Mouse (Mus musculus) kidney, postnatal 36 days (tissue): ENCODE measurements at regions not wholly inside any gene's neighbourhood (a gene's known extent, or its start where the extent isn't known, plus 50 kb on each side); places are given as distances from the start of the nearest gene placed in this dataset.

Experiments used
- DNase-seq, 2 experiments: peaks; one replicate each; pipeline ENCODE4 v3.0.0; 2021 to 2022; ENCODE audit warnings: mixed read lengths in 2 of 2

DNA sequence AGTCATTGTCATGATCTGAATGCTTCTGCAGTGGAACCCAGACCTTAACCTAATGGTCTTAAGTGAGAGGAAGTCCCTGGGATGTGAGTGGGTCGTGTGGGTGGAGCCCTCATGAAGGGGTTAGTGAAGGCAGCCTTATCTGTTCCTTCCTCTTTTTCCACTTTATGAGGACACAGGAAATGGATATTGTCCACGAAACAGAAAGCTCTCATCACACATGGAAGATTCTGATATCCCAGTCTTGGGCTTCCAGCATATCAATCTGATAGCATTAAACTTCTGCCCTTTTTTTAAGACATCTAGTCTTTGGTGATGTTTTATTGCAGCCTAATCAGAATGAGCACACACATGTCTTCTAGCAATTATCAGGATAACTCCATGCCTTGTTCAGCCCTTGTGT, 164.0 kb downstream of the Mex3b start:
- DNase-seq: no peak

DNA sequence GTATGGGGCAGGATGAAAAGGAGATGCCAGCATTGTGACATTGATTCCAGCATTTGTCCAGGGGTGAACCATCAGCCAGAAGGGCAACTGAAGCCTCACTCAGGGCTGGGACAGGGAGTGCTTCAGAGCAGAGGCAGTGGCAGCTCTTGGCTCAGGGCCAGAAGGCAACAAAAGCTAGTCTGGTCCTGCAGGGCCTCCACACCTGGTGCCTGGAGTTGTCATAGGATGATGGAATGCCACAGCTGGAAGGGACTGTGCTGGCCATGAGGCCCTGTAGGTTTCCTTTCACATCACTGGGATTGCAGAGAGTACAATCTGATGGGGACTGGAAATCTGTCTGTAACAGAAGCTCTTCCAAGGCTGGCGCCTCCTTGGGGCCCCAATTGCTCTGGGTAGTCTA, 164.9 kb downstream of the Mex3b start:
- DNase-seq: peak in 1 of 2 experiments; percentile 17

DNA sequence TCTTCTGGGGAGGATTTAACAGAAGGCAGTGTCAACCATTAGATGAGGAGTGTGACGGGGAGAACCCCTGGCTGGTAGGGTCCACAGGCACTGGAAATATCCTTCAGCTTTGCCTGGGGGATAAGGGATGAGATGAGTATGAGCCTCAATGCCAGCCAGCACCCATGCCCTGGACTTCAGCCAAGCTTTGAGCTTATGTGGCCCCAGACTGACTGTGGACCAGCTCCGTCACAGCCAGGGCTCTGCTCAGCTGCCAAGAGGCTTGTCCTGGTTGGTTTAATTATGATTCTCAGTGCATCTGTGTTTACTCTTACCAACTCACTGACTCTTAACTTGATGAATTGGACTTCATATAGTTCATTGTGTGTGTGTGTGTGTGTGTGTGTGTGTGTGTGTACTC, 165.8 kb downstream of the Mex3b start:
- DNase-seq: no peak

DNA sequence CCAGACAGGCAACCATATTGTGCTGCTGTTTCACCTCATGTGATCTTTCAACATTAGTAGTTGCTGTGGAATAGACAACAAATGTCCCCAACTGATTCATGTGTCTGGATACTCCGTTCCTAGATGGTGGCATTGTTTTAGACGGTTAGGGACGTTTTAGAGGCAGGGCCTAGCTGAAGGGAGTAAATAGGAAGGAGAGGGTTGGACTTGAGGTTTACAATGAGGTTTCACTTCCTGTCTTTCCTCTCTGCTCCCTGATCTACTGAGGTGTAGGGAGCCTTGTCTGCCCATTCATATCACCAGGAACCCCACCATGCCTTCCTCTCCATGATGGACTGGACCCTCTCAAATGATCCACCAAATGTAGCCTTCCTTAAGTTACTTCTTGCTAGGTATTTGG, 168.1 kb downstream of the Mex3b start:
- DNase-seq: no peak

DNA sequence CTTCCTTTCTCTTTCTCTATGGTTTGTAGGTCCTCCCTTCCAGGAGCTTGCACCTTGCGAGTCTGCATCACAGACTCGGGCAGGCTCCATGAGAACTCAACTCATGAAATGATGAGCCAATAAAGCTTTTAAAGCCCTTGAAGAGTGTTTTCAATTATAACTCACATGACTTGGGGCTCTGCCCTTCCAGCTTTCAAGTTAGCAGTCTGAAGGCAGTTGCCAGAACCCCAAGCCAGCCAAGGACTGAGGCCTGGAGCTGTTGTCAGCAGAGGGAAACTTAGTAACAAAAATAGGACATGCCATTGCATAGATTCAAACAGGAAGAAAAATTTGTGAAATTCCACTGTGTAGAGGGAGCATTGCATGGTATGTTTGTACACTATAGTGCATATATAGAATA, 169.3 kb downstream of the Mex3b start:
- no peak for DNase-seq

DNA sequence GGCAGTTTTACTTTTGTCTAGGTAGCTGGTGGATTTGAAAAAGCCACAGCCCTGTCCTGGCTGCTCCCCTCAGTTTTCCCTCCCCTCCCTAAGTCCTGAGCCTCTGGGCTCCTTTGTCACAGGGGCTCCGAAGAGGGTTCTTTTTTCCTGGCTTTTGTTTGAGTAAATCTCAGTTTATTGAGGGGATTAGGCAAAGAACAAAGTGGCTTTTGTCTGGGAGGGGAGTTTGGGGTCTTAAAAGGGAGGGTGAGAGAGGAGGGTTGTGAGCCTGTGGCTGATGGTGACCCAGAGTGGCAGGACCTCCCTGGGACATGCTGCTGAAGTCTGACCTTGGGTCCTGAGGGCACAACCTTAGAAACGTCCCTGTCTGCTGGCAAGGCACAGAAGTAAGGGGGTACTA, 170.0 kb downstream of the Mex3b start:
- no peak for DNase-seq

DNA sequence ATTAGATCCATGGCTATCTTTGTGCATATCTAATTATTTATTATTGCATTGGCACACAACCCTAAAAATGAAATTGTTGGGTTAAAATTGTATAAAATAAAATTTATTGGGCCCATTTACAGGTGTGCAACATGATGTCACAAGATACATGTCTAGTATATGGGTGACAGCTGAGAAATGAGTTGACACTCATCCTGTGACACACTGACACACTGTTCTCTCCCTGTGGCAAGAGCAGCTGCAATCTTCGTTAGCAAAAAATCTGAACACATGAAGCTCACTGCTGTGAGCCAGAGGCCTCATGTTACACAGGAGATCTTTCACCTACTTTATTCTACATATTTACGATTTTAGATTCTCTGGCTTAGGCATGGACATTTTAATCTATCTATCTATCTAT, 170.6 kb downstream of the Mex3b start:
- no peak for DNase-seq

DNA sequence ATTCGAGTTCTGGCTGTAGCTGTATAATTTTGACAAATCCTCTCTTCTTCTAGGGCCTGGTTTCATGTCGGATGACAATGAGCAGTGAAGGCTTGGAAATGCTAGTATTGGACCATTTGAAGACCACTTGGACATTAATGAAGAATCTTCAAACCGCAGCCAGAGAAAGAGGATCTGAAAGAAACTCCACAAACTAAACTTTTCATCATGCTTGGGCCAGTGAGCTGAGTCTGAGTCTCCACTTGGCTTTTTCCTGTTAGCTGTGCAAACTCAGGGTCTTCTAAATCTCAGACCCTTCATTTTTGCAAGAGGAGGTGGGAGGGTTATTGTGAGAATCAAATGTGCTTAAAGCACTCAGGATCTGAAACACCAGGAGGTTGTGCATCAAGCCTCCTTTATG, 176.6 kb downstream of the Mex3b start:
- no peak for DNase-seq

DNA sequence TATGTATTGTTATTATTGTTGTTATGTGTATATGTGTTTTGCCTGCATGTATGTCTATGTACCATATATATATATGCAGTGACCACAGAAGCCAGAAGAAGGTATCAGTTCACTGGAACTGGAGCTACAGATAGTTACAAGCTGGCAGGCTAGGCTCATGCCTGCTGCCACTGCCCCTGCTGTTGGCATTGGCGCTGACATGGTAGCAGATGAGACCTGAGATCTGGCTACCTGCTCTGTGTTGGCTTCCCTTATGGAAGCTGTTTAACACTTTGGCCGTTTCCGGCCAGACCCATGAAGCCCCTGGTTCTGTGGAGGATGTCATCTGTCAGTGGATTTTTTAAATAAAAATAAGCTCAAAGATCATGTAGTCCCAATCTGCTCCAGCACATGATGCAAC, 178.1 kb downstream of the Mex3b start:
- no peak for DNase-seq

DNA sequence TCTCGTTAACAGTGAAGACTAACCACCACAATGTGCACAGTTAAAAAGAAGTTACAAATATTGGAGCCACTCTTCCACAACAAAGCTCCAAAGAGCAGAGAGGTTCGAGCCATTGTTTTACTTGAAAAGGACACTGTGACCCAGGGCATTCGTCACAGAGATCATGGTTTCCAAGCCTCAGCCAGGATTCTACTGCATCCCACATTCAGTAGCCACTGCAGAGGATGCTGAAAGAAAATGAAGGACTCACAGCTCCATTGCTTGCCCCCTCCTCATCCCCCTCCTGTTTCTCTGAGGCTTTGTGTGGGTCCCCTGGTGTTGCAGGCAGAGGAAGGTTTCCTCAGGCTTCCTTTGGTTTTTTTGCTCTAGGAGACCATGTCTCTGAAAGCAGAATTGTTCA, 182.9 kb downstream of the Mex3b start:
- DNase-seq: no peak

DNA sequence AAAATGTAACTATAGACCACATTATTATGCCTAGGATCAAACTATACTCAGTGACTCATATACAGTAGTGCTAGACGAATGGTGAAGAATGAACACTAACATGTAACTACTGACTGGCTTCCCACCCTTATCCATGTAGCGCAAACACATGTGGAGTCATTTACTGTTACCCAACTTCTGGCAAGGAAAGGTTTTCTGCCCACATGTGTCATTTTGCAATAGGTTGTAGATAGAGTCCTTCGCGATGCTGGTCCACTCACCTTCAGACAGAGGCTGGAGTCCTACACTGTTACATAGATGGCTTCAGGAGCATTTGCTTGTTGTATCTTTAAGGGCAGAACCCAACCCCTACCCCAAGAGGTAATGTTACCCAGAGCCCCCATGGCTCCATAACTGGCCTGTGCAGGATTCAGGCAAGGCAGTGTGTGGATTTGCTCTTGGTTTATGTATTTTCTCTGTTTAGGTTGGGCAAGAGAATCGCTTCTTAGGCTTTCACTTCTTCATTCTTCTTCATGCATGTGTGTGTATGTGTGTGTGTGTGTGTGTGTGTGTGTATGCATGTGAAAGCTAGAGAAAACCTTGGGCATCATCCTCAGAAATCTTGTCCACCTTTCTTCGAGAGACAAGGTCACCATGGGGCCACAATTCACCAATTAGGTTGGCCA, 183.8 kb downstream of the Mex3b start:
- DNase-seq: no peak

DNA sequence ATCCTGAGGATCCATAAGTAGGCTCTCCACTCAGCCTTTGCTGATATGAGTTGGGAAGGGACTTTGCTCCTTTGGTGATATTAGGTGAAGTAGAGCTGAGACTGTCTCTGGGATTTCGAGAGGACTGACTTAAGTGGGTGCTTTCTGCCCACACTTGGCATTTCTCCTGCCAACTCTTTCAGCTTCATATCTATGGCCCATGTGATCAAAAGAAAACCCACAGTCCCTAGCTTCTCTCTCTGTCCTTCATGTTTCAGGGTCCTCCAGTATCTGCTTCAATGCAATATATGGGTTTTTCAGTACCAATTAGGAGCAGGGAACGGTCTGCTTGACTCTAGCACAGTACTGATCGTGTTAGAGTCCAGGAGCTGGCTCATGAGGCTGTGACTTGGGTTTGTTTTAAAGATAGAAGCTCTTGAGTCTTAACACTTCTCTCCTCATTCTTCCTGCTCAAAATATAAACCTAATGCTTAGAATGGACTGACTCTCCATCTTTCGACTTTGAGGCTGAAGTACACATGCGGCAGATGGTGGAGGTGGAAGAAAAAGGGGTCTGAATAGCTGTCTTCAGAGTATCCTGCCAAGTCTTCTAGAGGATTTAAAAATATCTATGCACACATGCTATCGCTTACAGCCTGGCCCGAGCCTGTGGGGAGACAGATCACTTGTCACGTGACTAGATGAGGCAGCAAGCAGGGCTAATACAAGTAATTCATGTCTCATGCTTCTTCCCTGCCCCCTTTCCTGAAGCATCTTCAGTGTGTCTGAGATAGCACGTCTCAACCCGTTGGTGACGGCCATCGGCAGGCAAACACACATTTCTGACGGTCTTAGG, 189.2 kb downstream of the Mex3b start:
- DNase-seq: no peak

DNA sequence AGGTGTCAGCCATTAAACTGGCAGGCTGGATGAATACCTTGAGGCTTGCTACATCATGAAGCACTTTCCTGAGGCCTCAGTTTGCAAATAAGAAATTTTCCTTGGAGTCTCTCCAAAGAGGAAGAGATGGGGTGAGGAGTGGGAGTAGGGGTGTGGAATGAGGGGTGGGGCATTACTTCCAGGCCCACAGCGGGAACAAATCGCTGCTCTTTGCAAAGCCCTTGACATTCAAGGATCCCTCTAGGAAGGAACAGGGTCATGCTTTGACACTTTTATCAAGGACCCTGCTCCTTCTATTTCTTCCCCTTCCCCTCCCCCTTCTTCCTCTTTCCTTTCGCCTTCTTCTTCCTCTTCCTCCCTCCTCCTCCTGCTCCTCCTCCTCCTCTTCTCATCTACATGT, 193.2 kb downstream of the Mex3b start:
- no peak for DNase-seq

DNA sequence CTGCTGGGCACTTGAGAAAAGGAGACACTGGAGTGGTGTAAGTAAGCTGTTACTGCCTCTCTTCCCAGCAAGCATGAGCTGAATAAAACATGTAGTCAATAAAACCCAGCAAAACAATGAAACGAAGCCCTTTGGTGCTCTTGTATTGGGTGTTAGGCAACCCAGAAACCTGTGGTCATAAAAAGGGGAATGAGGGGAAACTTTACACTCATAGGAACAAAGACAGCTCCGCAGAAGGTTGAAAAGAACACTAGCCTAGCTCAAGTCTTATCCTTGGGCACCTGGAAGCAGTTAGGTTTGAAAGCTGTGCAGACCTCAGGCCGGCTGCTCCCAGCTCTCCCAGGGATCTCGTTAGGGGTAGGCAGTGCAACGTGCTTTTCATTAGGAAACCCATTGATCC, 193.6 kb downstream of the Mex3b start:
- no peak for DNase-seq

DNA sequence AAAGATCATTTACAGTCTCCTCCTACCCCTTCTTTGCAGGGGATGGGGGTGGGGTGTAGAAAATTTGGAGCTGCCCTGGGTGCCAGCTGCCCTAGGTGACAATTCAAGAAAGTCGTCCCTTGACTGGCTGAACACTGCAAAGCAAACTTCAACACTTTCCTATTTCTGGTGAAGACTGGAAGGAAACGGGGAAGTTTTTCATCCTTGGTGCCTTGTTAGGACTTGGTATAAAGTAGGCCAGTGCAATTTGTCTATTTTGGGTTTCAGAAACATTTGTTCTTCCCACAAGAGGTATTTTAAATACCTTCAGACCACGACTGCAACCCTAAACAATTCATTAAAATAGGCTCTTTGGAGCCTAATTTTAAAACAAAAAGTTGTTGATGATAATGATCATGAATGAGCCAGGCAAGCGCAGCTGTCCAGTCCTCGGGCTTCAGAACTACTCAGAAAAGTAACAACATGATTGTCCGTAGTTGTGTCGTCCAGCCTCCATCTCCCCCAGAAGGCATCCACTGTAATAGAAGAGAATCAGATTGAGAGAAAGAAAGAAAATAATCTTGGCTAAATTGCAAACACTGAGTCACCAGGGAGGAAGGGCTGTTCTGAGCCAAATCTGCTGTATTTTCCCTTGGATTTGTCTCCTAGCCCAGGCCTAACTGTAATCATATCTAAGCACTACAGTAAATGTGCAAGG, 194.2 kb downstream of the Mex3b start:
- no peak for DNase-seq

DNA sequence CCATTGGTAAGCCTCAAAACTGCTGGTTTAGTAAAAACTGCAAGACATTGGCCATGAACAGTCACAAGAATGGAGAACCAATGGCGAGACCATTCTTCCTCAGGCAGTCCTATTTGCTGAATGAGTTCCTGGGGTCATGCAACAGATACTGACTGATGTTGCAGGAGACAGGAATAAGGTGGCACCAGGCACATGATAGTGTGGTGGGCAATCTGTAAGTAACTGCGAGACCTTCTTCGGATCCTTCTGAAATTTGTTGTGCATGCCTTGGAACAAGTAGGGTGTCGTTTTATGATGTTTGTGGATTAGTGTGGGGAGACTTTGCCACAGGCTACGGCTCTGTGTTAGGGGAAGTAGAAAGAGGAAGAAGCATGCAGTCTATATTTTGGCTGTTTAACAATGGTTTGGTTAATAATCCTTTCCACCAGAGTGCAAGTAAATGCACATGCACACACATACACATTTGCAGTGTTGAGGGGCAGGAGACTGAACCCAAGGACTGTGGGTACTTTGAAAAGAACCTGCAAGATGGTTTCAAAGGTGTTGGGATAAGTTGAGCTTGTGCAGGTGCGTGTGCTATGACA, 194.9 kb downstream of the Mex3b start:
- DNase-seq: no peak

DNA sequence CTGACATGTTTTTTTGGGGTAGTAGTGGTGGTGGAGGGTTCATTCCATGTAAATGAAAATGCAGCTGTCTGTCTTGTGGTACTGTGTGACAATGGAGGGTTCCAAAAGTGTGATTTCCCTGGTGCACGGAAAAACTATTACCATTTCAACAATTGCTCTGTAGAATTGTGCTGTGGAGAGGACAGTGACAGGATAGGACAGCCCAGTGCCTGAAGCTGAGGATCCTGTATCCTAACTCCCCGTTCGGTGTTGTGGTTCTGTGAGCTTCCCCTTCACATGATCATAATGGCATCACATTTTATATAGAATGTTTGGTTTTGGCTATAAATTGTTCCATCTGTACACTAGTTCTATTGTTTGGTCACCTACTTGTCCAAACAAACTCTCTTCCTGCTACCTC, 196.4 kb downstream of the Mex3b start:
- no peak for DNase-seq

DNA sequence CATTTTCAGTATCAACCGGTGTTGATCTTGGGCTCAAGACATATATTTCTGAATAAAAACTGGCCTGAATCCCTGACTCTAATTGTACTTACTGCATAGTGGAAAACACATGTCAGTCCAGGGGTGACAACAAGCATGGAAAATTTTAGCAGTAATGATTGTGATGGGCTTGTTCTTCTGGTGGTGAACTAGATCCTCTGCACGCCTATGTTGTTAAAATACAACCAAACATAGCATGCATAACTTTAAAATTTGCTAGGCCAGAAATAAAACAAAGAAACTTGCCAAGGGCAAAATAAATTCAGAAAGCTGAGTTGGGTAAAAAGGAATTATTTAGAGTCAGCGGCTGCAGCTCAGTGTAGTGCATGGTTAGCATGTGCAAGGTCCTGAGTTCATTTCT, 198.2 kb downstream of the Mex3b start:
- no peak for DNase-seq

DNA sequence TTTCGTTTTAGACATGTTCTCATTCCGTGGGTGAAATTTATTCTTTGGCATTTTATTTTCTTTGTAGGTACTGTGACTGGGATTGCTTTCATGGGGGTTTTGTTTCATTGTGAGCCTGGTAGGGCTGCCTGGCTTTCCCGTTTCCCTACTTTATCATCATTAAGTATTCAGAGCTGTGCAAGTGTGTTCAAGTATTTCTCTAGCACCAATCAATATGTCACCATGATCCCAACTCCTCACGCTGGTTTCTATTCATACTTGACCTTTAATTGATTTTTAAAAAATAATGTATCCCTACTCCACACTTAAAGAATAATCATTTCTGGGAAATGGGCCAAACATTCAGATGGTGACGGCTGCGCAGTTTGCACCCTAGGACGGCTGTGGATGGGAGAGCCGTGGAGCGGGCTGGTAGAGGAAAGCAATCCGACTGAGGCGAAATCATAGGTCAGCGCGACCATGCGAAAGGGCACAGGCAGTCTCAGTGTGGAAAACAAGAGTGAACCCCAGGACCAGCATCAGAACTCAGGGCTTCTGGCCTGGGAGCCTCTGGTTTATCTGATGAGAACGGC, 207.4 kb downstream of the Mex3b start:
- DNase-seq: no peak

DNA sequence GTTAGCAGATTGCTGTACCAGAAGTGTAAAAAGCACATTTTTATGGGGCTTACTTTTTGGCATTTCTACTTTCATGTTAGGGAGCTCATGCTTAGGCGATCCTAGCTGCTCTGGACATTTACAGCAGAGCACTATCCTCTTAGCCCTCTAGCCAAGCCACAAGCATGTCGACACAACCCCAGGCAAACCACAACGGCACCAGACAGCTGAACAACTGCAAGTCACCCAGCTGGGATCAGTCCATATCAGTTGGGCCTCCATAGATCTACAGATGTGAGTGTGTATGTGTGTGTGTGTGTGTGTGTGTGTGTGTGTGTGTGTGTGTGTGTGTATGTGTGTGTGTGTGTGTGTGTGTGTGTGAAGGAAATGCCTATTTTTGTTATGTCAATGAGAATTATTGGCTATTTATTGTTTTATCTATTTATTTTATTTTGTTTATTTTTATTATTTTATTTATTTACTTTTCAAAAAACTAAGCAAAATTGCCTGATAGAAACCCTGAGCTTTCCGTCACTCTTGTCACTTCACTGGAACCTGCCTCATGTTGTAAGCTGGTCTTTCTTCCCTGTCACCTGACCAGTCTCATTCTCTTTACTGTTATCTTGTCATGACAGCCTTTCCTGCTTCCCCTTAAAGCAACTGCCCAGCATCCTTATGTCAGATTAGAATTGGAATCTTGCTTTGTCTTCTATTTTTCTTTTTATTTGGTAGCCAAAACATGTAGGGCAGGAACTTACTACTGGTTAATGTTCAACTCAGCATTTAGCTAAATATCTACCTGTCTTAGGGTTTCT, 208.2 kb downstream of the Mex3b start:
- DNase-seq: no peak

DNA sequence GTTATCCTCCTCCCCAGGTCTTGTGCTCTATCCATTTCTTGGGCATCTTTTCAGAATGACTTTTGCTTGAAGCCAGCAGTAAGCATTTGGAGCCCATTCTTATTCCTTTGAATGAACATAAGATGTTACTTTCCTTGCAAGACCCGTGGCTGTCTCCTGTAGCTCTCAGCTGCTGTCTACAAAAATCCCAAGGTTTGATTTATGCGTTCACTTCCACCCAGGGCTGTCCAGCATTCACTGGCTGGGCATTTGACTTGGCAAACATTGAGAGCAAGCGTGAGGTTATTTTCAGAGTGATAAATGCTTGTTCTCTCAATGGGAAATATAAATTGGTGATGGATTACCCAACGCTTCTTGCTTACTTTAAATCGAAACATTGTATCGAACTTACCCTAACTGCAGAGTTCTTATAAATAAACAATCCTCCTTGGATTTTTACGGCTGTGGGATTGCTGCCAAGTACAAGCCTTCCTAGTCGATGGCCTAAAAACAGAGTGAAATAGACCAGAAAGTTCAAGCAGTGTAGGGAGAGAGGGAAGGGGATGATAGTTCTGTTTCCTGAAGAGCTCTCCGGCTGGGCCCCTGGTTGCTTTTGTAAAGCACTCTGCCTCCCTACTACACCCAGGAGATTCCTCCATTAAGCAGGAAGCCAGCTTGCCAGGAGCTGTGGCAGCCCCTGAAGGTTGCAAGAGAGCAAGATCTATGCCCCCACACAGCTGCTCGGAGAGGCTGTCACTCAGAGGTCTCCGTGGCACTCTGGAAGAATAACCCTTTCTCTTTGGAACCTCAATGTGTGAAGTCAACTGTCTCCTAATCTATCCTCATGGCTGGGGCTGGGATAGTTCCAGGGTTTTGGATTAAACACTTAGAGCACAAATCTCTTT, 210.1 kb downstream of the Mex3b start:
- peak; percentile 46 to 69 for DNase-seq

DNA sequence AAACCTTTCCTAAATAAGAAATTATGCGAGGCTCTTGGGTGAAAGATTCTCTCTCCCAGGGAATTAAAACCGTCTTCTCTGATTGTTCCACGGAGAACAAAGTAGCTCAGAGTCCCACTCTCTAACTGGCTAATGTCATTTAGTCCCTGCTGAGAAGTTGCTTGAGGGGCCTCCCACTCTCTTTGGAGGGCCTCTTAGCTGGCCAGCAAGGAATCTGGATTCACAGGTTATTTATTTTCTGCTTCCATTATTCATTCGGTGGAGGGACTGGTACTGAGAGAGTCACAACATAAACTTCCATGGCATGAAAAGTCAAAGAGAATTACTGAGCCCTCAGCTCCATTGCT, 210.8 kb downstream of the Mex3b start:
- no peak for DNase-seq
